Mouse (Mus musculus) gonadal fat pad, adult 2 months (tissue): ENCODE results near the gene Prkag3. TPM values are rescaled to one million over a fixed set of nuclear protein-coding genes. Genes with fewer than 3 reads are reported as not detected.
A peak's percentile ranks its signal among the peaks of the same experiment; 100 is the strongest.

ENCODE experiments used
- DNase-seq: peaks from one replicate; pipeline ENCODE4 v3.0.0-alpha.2; 2012; ENCODE audit warnings: low read depth
- polyA plus RNA-seq: library from polyadenylated mRNA; depleted of rRNA; stranded (reverse); fragments of >200 nt; gene quantifications from 2 replicates; pipeline ENCODE4 v1.2.3, GENCODE M21; 2012; rRNA removed

The Prkag3 gene
- polyA plus RNA-seq, 1 experiment: 4.1 TPM

DNA sequence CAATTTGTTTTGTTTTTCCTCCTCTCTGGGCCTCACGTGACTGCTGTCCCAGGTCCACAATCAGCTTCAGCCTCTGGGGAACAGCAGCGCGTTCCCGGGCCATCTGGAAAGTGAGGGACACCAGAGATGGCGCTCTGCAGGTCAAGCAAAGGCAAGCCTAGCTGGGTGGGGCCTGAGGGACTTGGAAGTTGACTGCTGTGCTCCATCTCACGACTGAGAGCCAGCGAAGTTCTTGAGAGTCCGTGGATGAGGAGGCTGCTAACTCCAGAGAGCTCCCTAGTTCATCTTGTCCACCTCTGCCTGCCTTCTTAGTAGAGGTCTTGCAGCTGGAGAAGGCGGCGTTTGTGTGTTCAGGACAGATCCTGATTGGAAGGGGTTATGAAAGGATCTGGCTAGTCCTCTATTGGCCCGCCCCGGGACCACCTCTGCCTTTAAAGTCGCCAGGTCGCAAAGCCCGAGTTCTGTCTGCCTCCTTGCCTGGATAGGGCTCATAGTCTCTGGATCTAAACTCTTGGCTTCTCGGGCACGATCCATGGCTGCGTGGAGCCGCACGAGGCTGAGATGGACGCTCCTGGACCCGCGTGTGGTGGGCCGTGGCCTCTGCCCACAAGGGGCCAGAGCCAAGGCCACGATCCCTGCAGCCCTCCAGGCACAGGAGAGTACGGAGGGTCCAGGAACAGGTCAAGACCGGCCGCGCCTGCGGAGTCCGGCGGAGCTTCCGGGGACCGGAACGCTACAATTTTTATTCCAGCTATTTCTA is 35.7 kb downstream of the Prkag3 start, which contains the start of gene Cyp27a1:
Cyp27a1 (plus strand) TSS at position 476 of the 760 bp plus-strand sequence.
- no peak for DNase-seq

DNA sequence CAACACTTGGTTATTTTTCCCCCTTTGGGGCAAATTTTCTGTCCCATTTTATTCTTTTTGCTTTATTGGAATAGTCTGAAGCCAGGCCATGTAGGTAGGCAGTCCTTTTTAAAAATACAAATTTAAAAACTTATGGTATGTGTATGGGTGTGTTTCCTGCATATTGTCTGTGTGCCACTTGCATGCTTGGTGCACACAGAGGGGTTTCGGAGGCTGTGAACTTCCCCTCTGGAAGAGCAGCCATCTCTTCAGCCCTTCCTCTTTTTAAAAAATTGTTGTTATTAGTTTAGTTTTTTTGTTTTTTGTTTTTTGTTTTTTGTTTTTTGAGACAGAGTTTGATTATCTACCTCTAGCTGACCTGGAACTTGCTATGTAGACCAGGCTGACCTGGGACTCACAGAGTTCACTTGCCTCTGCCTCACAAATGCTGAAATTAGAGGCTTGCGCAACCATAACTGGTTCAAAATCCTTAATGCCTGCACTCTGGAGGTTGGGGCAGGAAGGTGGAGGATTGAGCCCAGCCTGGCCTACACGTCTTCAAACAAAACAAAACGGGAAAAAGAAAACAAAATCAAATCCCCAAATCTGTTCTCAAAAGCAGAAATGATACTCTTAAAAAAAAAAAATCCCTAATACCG is 36.4 kb downstream of the Prkag3 start:
- DNase-seq: peak; percentile 52

- no peak for DNase-seq
Observed at GRCm38 (mm10) chr1:74712046-74712445, 37.0 kb downstream of the Prkag3 start.

- no peak for DNase-seq
Observed at GRCm38 (mm10) chr1:74709566-74709965, 39.5 kb downstream of the Prkag3 start.

DNA sequence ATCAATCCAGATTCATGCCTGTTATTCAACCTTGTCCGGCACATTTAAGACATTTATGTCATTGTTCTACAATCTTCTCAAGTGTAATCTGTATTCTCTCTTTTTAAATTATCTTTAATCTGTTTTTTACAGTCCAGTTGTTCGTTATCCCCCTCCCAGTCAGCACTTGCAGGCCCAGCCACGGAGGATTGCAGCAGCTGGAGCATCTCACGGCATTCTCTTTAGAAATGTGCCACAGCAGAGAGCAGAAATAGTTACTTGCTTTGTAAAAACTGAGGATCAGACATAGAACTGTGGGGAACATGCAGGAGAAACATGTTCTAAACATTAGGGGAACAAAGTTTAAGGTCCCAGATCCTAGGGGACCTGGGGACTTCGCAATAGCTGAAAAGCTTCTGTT is 44.0 kb downstream of the Prkag3 start:
- DNase-seq: no peak

GRCm38 (mm10) chr1:74704156-74704555 is 44.9 kb downstream of the Prkag3 start:
- no peak for DNase-seq

DNA sequence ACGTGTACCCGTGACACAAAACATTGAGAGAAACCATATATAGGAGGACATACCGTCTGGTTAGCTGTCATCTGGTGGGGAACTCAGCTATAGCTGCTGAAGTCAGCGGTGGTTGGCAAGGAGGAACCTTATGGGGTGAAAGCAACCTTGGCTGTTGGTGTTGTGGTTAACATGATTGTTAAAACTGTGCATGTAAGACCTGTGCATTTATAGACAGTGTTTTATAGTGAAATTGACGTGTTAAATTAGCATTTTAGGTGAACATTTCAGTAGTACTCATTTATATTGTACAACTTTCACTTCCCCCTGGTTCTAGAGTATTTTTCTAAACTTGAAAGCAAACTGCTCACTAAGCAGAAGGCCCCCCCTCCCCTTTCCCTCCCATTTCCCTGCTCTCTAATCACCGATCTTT is 46.9 kb downstream of the Prkag3 start:
- no peak for DNase-seq

DNA sequence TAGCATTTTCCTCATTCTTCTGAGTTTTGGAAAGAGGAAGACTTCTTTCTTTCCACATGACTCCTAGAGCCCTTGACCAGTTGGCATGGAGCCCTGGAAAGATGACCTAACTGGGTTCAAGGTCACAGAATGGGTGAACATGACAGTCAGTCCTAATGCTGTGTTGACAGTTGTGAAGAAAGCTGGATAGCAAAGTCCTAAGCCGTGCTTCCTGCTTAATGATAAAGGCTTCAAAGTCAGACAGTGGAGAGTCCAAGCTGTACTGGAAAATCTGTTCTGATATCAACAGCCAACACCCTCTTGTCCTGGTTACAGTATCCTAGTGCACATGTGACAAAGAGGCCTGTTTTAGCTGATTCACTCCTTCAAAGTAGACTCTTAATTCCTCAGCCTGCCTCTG is 50.2 kb downstream of the Prkag3 start:
- DNase-seq: no peak

GRCm38 (mm10) chr1:74698353-74698752 is 50.7 kb downstream of the Prkag3 start:
- no peak for DNase-seq

- no peak for DNase-seq
Observed at GRCm38 (mm10) chr1:74697416-74697815, 51.6 kb downstream of the Prkag3 start.

DNA sequence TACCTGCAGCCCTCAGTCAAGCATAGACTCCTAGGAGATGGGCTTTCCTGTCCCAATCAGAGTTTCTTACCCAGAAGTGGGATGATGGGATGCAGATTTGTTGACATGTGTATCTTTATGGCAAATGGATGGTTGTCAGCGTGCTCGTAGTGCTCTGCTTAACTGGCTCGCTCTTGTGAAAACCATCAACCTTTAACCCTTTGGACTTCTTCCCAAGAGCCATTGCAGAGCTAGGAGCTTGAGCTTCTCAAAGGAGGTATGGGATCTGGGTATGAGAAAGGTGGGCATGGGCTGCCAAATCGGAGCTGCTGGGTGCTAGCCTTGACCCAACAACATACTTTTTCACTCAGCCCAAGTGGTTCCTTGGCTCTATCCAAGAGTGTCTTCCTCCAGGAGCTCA is 53.2 kb downstream of the Prkag3 start:
- no peak for DNase-seq

- no peak for DNase-seq
Observed at GRCm38 (mm10) chr1:74693891-74694583, 55.0 kb downstream of the Prkag3 start.

Other genes starting within 250 kb of the Prkag3 start
- gene Cnot9, start 243.2 kb downstream of the Prkag3 start, polyA plus RNA-seq: 18.6 and 20.4 TPM in 2 replicates
- gene Plcd4, start 206.3 kb downstream of the Prkag3 start, polyA plus RNA-seq: 0.63 and 0.91 TPM in 2 replicates
- gene Usp37, start 204.9 kb downstream of the Prkag3 start, polyA plus RNA-seq: 4.1 and 4.9 TPM in 2 replicates
- gene Zfp142, start 161.0 kb downstream of the Prkag3 start, polyA plus RNA-seq: 13.5 and 15.7 TPM in 2 replicates
- gene Bcs1l, start 160.9 kb downstream of the Prkag3 start, polyA plus RNA-seq: 18.0 and 19.3 TPM in 2 replicates
- 61.1 and 67.2 TPM in 2 replicates for gene Rnf25, start 147.8 kb downstream of the Prkag3 start, polyA plus RNA-seq
- 3.3 and 4.5 TPM in 2 replicates for gene Stk36, start 147.8 kb downstream of the Prkag3 start, polyA plus RNA-seq
- 10.1 and 12.9 TPM in 2 replicates for gene Ttll4, start 87.5 kb downstream of the Prkag3 start, polyA plus RNA-seq
- 35.7 and 45.1 TPM in 2 replicates for gene Cyp27a1, start 35.6 kb downstream of the Prkag3 start, polyA plus RNA-seq
- 7.4 and 13.7 TPM in 2 replicates for gene Wnt6, start 22.7 kb upstream of the Prkag3 start, polyA plus RNA-seq
- 3.2 and 3.6 TPM in 2 replicates for gene Wnt10a, start 42.3 kb upstream of the Prkag3 start, polyA plus RNA-seq
- 0.04 and 0.09 TPM in 2 replicates for gene Cdk5r2, start 105.7 kb upstream of the Prkag3 start, polyA plus RNA-seq
- not detected in 2 replicates for gene Fev, start 136.2 kb upstream of the Prkag3 start, polyA plus RNA-seq
- gene Cryba2, start 143.9 kb upstream of the Prkag3 start, polyA plus RNA-seq: 0.51 and 1.2 TPM in 2 replicates
- 4.2 and 6.0 TPM in 2 replicates for gene Cfap65, start 186.4 kb upstream of the Prkag3 start, polyA plus RNA-seq
- 6.5 and 8.8 TPM in 2 replicates for gene Ihh, start 202.5 kb upstream of the Prkag3 start, polyA plus RNA-seq